Mouse (Mus musculus) layer of hippocampus, postnatal 25 days (tissue): ENCODE results near the gene Gtf2b. TPM values are rescaled to one million over a fixed set of nuclear protein-coding genes. Genes with fewer than 3 reads are reported as not detected.

ENCODE experiments used
- DNase-seq, 2 experiments: peaks; one replicate each; pipeline ENCODE4 v3.0.0; 2022; ENCODE audit warnings: mixed read lengths in 2 of 2, low spot score in 1 of 2; ENCODE audit errors: extremely low spot score in 1 of 2
- total RNA-seq, 2 experiments: library from RNA; stranded (reverse); gene quantifications; 2 replicates each; pipeline ENCODE4 v1.2.3; 2021

The Gtf2b gene
- total RNA-seq, 2 experiments from 2014 or later = 36.9 to 44.7 TPM

GRCm38 (mm10) chr3:142795587-142795986 lies 30.7 kb downstream of the Gtf2b start:
- no peak for DNase-seq

- no peak for DNase-seq
These were observed 46.7 kb downstream of the Gtf2b start for GRCm38 (mm10) chr3:142811582-142811981.

GRCm38 (mm10) chr3:142817506-142817905 lies 52.7 kb downstream of the Gtf2b start:
- no peak for DNase-seq

GRCm38 (mm10) chr3:142823606-142824005 lies 58.8 kb downstream of the Gtf2b start:
- no peak for DNase-seq

- DNase-seq = no peak
These were observed 61.8 kb downstream of the Gtf2b start for GRCm38 (mm10) chr3:142826449-142827146.

GRCm38 (mm10) chr3:142832910-142833309 lies 68.1 kb downstream of the Gtf2b start:
- DNase-seq = no peak

Other genes with a start within 250 kb of the Gtf2b start
- 1 to 10 TPM; 2.2 TPM for gene Gbp7, start 234.7 kb upstream of the Gtf2b start, total RNA-seq
- 1 to 10 TPM; 2.4 to 3.2 TPM for gene Gbp3, start 205.0 kb upstream of the Gtf2b start, total RNA-seq
- gene Gbp2b, start 170.2 kb upstream of the Gtf2b start, total RNA-seq = under 1 TPM in 1 of 2 experiments, not detected in 1; 0.10 TPM
- gene Gbp2, start 144.4 kb upstream of the Gtf2b start, total RNA-seq = 1 to 10 TPM; 1.3 to 1.5 TPM
- gene Kyat3, start 64.0 kb upstream of the Gtf2b start, total RNA-seq = 1 to 10 TPM; 6.3 to 6.6 TPM
- 10 to 100 TPM; 25.6 to 34.1 TPM for gene Pkn2, start 117.0 kb downstream of the Gtf2b start, total RNA-seq